Mouse (Mus musculus) v-Abl transformed pro-B cells (cell line): ENCODE measurements around the gene Xkr7.

Source experiments
- in situ Hi-C, 2 experiments: fragments of 400-800 bp; cut with MboI; formaldehyde crosslinking; loops; one replicate each; pipeline ENCODE4 v1.15.1; 2025; ENCODE audit not compliant: unreplicated experiment in 2 of 2

The Xkr7 gene

DNA sequence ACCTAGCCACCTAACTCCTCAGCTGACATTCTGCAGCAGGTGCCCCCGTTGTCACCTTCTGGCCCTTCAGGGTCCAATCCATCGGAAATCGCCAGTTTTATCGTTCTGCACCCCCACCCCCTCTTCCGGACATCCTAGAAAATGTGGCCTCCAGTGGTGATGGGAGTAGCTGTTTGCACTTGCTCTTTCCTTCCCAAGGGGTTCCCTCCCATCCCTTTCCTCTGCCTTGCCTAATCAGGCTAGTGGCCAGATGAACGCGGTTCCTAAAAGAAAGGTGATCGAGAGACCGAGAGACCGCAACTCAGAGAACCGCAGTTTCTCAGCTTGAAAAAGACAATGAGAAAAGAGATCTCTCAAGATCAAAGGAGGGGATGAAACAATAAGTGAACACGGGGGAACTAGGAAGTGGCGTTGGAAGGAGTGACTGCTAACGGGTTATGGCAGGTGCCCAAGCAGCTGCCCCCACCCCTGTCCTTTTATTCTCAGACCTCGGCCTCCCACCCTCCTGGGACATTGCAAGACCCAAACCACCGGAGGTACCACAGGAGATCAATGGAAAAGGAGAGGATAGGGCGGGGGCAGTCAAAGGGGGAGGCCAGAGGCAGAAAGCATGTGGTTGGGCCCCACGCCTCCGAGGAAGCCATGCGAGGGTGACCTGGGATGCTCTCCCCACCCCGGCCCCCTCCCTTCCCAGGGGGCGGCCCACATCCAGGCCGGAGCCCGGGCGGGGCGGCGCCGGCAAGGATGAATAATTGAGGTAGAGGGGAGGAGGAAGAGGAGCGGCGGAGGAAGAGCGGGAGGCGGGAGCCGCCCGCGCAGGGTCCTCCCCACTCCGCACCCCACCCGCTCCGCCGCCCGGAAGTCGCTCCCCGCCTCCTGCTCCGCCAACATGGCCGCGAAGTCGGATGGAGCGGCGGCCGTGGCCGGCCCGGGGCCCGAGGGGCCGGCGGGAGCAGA lies at the start of gene Xkr7:
Xkr7 (plus strand) TSS at position 727 of the 957 bp plus-strand sequence.
- in situ Hi-C loops = no loop called here

DNA sequence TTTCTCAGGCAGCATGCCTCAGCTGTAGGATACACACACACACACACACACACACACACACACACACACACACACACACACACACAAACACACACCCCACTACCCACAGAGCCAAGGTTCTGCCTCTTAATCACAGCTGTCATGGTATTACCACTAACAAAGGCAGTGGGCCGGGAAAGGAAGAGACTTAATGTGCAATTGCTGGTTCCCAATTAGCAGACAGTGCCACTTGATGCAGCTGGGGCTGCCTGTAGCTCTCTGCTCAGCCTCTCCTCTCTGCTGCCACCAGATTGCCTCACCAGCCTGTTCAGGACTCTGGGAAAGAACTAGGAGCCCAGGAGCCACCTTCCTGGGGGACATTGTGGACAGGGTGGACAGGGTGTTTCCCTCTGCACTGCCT lies 46.1 kb upstream of the Xkr7 start:
- in situ Hi-C loops = no loop called here

DNA sequence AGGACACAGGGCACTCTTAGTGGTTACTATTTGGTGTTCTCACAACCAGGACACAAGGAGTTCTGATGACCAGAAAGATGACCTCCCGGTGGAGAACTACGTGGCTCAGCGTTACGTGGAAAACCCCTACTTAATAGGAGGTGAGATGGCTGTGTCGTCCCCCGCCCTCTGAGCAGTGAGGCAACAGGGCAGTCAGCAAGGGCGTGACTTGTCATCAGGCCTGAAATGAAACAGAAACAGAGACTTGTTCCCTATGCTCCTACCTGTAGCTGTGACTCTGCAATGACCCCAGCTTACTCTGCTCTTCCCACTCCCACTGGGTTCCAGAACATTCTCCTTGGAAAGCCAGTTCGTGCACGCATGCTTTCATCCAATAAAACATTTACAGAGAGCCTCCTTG lies 40.1 kb upstream of the Xkr7 start:
- in situ Hi-C loops = no loop called here

- in situ Hi-C loops = no loop called here
Measured at GRCm38 (mm10) chr2:152997046-152997445, 34.6 kb upstream of the Xkr7 start.

DNA sequence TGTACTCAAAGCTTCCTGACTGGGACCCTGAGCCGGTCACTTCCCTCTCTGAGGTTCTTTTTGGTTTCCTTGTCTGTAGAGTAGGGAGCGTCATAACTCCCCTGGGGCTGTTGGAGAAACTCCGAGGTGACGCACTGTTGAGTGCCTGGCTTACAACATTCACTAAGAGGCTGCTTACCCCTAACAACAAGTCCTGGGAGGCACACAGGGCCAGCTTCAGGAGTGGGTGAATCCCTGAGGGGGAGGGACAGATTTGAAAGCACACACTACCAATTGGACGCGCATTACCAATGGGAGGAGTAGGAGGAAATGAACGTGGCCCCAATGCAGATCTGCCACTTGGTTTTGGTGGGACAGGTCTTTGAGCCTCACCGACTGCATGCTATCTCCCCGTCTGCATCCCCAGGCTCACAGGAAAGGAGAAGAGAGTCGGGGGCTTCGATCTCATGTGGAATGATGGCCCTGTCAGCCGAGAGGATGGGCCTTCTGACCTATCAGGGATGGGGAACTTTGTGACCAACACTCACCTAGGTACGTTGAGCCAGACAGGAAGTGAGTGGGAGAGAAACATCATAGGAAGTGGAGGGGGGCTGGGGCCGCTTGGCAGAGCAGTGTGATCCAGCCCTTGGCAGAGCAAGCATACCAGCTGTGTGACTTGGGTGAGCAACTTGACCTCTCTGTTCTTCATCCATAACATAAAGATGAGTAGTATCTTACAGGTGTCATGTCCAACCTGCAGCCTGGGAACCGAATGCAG lies 29.0 kb upstream of the Xkr7 start:
- in situ Hi-C loops = no loop called here

- in situ Hi-C loops = no loop called here
Measured at GRCm38 (mm10) chr2:153003681-153004338, 27.8 kb upstream of the Xkr7 start.

- in situ Hi-C loops = no loop called here
Measured at GRCm38 (mm10) chr2:153005981-153006380, 25.7 kb upstream of the Xkr7 start.

DNA sequence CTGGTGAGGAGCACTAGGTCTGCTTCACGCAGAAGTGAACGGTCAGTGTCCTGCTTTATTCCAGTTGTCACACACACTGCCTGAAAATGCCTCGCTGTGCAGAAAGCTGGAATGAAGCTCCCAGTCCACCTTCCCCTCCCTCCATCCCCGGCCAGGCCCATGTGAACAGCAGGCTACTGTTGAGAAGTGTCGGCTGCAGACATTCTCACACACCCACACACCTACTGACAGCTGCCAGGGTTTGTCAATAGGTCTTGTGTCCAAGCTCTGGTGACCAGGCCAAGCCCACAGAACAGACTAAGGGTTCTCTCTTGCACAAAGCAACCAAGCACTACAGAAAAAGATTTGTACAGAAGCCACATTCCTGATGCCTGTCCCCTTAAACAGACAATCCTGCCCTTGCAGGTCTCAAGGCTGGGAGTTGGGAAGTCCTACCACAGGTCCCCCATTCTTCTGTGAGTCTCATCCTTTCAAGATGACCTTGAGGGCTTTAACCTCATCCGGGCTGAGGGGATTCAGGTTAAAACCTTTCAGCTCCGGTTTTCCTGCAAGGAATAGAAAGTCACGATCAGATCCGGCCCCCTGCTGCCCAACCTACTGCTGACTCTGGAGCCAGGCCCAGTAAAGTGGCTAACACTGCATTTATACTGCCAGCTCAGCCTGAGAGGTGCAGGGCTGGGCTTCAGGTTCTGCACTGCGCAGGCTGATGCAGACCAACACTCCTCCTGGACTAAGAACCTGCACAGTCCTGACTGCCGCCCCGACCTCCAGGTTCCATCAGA lies 22.3 kb upstream of the Xkr7 start:
- in situ Hi-C loops = no loop called here

GRCm38 (mm10) chr2:153013724-153014515 lies 17.7 kb upstream of the Xkr7 start:
- in situ Hi-C loops = loop anchor here (10.0 kb wide), 1 partner anchor 99 kb away; the partner anchor contains the start of gene Mylk2 (in 2 of the 2)

DNA sequence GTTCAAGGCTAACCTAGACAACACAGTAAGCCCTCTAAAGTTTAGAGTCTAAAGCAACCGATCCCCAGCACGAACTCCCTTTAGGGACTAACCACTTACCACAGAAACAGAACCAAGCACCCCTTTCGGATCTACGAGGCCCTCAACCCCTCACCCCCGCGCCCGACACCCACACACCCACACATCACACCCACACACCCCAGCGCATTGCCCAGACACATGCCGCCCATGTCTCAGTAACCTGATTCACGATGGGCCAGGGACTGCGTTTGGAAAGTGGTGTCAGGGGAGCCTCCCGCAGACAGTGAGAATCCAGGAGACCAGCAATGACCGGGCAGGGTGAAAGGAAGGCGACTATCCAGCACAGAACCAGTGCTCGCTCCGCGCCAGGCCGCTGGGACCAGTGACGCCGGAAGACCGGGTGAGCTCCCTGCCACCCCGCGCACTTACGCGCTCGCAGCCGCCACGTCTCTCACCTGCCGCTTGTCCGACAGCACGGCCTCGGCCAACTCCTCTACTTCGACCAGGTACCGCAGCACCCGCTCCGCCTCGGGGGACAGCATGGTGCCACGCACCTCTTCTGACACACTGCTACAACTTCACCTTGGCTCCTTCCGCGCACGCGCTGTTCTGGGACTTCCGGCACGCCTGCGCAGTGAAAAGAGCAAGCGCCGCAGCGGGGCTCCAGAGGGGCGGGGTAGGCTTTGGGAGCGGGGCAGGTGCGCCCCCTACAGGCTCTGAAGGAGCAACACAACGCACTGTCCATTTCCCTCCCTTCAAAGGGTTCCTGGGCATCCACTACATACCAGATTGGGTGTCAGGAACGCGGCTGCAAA lies 16.7 kb upstream of the Xkr7 start, which contains the start of gene Pdrg1:
Pdrg1 (minus strand) TSS at position 670 of the 836 bp plus-strand sequence.
- in situ Hi-C loops = loop anchor here (10.0 kb wide), 1 partner anchor 100 kb away; the partner anchor contains the start of gene Mylk2 (in 2 of the 2)

DNA sequence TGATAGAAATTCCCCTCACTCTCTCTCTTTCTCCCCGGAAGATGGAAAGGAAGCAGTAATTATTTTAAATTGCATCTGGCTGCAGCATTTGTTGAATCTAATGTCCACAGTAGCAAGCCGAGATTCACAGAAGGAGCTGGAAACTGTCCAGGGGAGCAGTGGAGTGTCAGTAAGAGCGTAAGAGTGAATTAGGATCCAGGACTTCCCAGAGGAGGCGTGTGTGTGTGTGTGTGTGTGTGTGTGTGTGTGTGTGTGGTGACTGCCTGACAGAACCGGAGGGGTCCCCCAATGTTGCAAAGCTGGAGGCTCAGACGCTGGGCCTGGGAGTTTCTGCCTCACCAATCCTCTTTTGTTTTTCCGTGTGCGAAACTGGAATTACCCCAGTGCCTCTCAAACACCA lies 15.8 kb upstream of the Xkr7 start:
- in situ Hi-C loops = loop anchor here (10.0 kb wide), 1 partner anchor 101 kb away; the partner anchor contains the start of gene Mylk2 (in 2 of the 2)

- in situ Hi-C loops = loop anchor here (10.0 kb wide), 1 partner anchor 102 kb away; the partner anchor contains the start of gene Mylk2 (in 2 of the 2)
Measured at GRCm38 (mm10) chr2:153016786-153017185, 14.9 kb upstream of the Xkr7 start.

GRCm38 (mm10) chr2:153019355-153019754 lies 12.3 kb upstream of the Xkr7 start:
- in situ Hi-C loops = loop anchor here (10.0 kb wide), 1 partner anchor 105 kb away; the partner anchor contains the start of gene Mylk2 (in 2 of the 2)

DNA sequence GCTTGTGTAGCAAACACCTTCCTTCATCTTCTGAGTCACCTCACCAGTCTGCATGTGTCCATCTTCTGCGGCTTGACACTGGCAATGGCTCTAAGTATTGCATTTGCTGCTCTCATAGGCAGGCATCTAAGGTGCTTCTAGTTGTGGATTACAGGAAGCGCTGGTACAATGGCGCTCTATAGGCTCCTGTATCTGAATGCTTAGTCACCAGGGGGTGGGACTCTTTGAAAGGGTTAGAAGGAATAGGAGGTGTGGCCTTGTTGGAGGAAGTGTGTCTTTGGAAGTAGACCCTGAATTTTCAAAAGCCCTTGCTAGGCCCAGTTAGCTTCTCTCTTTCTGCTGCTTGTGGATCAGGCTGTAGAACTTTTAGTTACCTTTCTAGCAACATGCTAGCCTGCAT lies 10.5 kb upstream of the Xkr7 start:
- in situ Hi-C loops = no loop called here

- in situ Hi-C loops = no loop called here
Measured at GRCm38 (mm10) chr2:153022855-153023254, 8.8 kb upstream of the Xkr7 start.

DNA sequence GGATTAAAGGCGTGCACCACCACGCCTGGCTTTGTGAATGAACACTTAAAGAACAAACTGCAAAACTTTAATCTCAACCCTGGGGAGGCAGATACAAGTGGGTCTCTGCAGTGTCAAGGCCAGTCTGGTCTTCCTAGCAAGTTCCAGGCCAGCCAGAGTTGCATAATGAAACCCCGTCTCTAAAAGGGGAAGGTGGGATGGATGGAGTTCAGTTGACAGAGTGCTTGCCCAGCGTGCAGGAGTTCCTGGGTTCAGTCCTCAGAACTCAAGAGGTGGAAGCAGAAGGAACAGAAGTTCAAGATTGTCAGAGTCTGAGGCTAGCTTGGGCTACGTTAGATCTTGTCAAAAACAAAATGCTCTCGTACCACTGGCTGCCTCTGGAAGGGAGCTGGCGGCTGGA lies 5.6 kb upstream of the Xkr7 start:
- in situ Hi-C loops = no loop called here

- in situ Hi-C loops = no loop called here
Measured at GRCm38 (mm10) chr2:153027501-153027900, 4.2 kb upstream of the Xkr7 start.

DNA sequence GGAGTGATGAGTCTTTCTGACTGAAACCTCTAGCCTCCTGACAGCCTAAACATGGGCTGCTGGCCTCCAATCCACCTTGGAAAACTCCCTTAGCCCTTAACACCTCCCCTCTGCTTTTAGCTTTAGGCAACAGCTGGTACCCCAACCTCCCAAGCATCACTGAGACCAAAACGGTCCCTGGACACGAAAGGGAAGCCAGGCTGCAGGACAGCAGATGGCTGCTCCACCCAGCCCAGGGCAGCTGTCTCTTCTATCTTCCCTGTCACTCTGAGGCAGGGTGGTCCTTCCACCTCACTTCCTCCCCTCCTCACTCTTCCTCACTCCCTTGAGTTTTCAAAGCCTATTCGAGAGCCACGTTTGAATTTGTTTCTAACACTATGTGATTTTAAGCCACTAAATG lies 1.2 kb upstream of the Xkr7 start:
- in situ Hi-C loops = no loop called here
